Mouse (Mus musculus) testis, postnatal 10 days (tissue): ENCODE measurements around the gene Flii.

Experiments used
- DNase-seq: peaks from one replicate; pipeline ENCODE4 v3.0.0; 2021; ENCODE audit warnings: low spot score

Gene Flii

GRCm38 (mm10) chr11:60726601-60727391 lies at the start of gene Flii:
Flii (minus strand) TSS chr11:60727263.
- DNase-seq, result peak; percentile 93

DNA sequence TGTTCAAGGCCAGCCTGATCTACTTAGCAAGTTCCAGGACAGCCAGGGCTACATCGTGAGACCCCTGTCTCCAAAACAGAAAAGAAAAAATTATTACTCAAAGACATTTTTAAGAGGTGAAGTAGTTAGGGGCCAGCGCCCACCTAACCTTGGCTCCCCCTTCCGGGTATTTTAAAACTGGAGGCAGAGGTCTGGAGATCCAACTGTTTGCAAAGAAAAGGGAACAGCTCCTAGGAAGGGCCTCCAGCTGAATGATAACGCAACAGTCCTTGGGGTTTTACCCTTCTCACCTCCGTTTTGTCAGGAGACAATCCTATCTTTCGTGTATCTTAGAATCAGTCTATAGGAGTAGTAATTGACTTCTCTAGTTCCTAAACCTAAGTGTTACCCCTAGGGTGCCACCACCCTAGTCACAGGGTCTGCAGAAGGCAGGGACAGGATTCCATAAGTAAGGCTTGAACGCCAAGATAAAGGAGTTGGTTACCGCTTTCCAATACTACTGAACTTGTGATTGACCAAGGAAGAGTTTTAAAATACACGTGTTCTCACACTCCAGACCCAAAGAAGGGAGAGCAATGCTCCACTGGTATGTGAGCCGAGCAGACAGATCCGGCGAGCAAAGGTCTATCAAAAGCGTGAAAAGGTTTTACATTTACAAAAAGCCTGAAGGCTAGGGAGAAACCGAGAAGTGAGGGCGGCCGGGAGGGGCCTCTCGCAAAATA lies 49.2 kb upstream of the Flii start:
- DNase-seq, result no peak

DNA sequence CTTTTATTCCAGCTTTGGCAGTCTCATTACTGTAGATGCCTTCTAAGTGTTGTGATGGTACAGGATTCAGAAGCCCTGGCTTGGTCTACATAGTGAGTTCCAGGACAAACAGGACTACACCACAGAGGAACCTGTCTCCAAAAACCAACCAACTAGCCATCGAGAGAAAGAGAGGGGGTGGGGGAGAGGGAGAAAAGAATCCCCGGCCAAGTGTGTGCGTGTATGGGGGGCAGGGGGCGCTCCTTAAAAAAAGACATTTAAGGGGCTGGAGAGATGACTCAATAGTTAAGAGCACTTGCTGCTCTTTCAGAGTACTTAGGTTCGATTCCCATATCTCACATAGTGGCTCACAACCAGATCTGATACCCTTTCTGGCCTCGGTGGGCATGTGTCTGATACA lies 48.5 kb upstream of the Flii start:
- no peak for DNase-seq

GRCm38 (mm10) chr11:60774841-60775240 lies 47.8 kb upstream of the Flii start:
- DNase-seq, result no peak

GRCm38 (mm10) chr11:60774158-60774689 lies 47.2 kb upstream of the Flii start:
- DNase-seq, result no peak

DNA sequence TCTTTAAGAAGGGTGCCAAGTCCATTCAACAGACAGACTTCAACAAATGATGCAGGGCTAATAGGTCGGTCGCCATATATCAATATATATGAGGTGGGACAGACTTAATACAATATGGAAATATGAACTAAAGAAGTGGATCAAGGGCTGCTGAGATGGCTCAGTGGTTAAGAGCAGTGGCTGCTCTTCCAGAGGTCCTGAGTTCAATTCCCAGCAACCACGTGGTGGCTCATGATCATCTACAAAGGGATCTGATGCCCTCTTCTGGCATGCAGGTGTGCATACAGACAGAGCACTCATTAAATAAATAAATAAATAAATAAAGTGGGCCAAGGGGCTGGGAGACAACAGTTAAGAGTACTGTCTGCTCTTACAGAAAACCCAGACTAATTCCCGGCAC lies 45.1 kb upstream of the Flii start:
- DNase-seq, result no peak

DNA sequence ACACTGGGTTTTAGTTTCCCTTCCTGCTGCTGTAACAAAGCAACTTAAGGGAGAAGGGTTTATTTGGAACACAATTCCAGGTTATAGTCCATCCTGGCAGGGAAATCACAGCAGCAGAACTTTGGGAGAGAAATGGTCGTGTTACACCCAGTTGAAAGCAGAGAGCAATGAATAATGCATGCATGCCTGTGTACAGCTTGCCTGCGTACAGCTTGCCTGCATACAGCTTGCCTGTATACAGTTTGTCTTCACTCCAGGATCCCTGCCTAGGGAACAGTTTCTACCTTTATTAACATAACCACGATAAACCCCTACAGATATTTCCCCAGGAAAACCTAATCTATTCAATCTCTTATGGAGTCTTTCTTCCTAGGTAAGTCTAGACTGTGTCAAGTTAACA lies 43.7 kb upstream of the Flii start:
- DNase-seq, result no peak

DNA sequence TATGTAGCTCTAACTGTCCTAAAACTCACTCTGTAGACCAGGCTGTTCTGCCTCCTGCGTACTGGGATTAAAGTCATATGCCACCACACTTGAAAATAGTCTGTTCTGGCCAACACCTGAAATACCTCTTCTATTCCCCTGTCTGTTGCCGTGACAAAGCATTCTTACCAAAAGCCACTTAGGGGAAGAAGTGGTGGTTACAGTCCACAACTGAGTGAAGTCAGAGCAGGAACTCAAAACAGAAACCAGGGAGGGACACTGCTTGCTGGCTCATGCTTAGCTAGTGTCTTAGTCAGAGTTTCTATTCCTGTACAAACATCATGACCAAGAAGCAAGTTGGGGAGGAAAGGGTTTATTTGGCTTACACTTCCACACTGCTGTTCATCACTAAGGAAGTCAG lies 42.3 kb upstream of the Flii start:
- no peak for DNase-seq

GRCm38 (mm10) chr11:60766969-60767368 lies 39.9 kb upstream of the Flii start:
- no peak for DNase-seq

- no peak for DNase-seq
Observed at GRCm38 (mm10) chr11:60761681-60762080, 34.6 kb upstream of the Flii start.

- no peak for DNase-seq
Observed at GRCm38 (mm10) chr11:60755570-60755969, 28.5 kb upstream of the Flii start.

DNA sequence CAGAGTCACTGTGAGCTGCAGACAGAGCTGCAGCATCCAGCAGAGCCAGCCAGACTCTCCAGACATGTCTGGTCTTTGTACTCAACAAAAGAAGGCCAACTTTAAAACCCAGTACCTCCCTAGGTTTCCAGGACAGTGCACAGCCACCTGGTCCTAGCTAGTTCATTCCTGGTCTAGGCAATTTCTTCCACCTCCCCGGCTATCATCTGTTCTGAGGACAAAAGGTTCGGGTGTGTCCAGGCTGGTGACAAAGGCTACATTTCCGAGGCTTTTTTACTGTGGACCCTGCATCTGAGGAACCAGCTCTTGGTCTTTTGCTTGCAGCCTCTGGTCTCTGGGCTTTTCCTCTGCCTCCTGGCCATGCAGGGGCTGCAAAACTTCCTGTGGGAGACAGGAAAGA lies 13.3 kb upstream of the Flii start:
- no peak for DNase-seq

- DNase-seq, result no peak
Observed at GRCm38 (mm10) chr11:60737450-60737849, 10.4 kb upstream of the Flii start.

DNA sequence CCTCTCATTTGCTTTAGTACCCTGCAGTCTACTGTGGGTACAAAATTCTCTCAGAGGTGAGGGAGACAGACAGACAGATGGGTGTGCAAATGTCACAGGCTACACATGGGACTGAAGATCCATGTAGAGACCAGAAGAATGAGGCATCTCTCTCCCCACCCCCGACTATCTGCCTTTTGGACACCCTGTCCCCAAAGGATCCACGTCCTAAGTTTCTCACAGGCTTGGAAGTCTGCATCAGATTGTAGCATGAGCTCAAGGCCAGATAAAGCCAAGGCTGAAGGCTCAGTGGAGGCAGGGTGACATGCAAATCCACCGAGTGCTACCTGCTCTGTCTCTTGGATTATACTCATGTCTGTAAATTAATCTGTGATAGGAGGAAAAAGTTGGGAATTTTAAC lies 9.4 kb upstream of the Flii start:
- no peak for DNase-seq

GRCm38 (mm10) chr11:60735191-60735590 lies 8.1 kb upstream of the Flii start:
- DNase-seq, result no peak

DNA sequence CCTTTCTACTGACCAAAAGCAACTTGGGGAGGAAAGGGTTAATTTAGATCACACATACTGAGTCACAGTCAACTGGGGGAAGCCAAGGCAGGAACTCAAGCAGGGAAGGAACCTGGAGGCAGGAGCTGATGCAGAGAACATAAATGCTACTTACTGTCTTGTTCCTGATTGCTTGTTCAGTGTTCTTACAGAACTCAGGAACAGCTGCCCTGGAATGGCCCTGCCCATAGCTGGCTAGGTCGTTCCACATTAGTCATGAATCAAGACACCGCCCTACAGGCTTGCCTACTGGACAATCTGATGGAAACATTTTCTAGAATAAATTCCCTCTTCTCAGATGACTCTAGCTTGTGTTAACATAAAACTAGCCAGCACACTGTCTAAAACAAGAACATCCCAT lies 7.1 kb upstream of the Flii start:
- DNase-seq, result no peak

GRCm38 (mm10) chr11:60731251-60731650 lies 4.2 kb upstream of the Flii start:
- no peak for DNase-seq

GRCm38 (mm10) chr11:60730169-60730568 lies 3.1 kb upstream of the Flii start:
- no peak for DNase-seq

DNA sequence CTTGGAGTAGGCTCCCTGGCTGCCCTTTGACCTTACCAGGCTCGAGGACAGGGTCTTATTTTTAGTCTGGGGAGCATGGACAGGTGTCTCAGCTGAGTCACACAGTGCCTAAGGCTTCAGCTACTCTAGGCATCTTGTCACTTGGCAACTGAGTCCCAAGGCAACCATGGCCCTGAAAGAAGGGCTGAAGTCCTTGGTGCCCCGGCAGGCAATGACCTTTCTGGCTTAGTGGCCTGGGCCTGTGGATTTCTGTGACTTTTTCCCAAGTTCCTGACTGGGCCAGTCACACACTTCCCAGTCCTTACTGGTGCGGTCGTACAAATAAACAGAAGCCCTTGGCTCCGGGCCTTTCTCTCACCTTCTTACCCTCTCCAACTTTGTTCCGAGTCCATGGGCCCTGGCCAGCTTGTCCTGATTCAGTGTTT lies 2.2 kb upstream of the Flii start:
- no peak for DNase-seq

- peak; percentile 92 for DNase-seq
Observed at GRCm38 (mm10) chr11:60728260-60728761, 1.2 kb upstream of the Flii start, which contains the start of gene Mief2. Mief2 (plus strand) TSS chr11:60728398.

- no peak for DNase-seq
Observed at GRCm38 (mm10) chr11:60727392-60728140, 503 bp upstream of the Flii start.

- no peak for DNase-seq
Observed at GRCm38 (mm10) chr11:60719263-60719662, 7.8 kb downstream of the Flii start.
